ENCODE assay signal across 8 mouse cellular contexts in genomic region chr3:27270160-27270962, GRCm38 (mm10). TPM values are rescaled to one million over a fixed set of nuclear protein-coding genes. Genes with fewer than 3 reads are reported as not detected.
DNase-seq lines count a peak whose midpoint lies in the region; ATAC-seq and TF ChIP-seq lines count a peak whose summit lies in the region.

No protein-coding gene starts in this region.

- H3K4me2 ChIP-seq in hindbrain, embryonic 16.5 days (ENCODE audit: low read length) = no peak overlapping the region
- no peak overlapping the region for H3K4me2 ChIP-seq in forebrain, postnatal 0 days (ENCODE audit: low read depth)

- H3K9ac ChIP-seq in hindbrain, embryonic 16.5 days (ENCODE audit: low read depth, low read length) = no peak overlapping the region
- peak overlapping the region; percentile 45 for H3K9ac ChIP-seq in heart, adult 2 months (ENCODE audit: low read depth, low read length)
- no peak overlapping the region for H3K9ac ChIP-seq in forebrain, postnatal 0 days

- peak; percentile 10 for DNase-seq in hindbrain, embryonic 10.5 days (ENCODE audit: low spot score)
- peak; percentile 62 for DNase-seq in ZHBTc4 (ENCODE audit: low read depth, low spot score)
- DNase-seq in heart, adult 2 months = peak; percentile 55 to 73
- peak; percentile 81 for DNase-seq in kidney, postnatal 10 days
- DNase-seq in forebrain, postnatal 0 days = no peak

- H3K4me3 ChIP-seq in hindbrain, embryonic 10.5 days = no peak overlapping the region
- no peak overlapping the region for H3K4me3 ChIP-seq in hindbrain, embryonic 16.5 days (ENCODE audit: low read length)
- H3K4me3 ChIP-seq in heart, adult 2 months = peak overlapping the region; percentile 22
- no peak overlapping the region for H3K4me3 ChIP-seq in forebrain, postnatal 0 days (ENCODE audit: low read depth, low read length)

- H3K27ac ChIP-seq in hindbrain, embryonic 10.5 days = peak overlapping the region; percentile 29; the same call in 1 of the 2 replicates
- H3K27ac ChIP-seq in hindbrain, embryonic 16.5 days (ENCODE audit: low read depth, low read length) = no peak overlapping the region
- H3K27ac ChIP-seq in heart, adult 2 months = peak overlapping the region; percentile 80
- H3K27ac ChIP-seq in forebrain, postnatal 0 days (ENCODE audit: low read depth, low read length) = no peak overlapping the region

- peaks cover 14% of the 10 kb centered on the region for H3K4me1 ChIP-seq in hindbrain, embryonic 10.5 days (replicated peaks)
- H3K4me1 ChIP-seq in hindbrain, embryonic 16.5 days (ENCODE audit: control insufficient read depth, insufficient read depth, low read depth, low read length) = no peaks in the 10 kb centered on the region
- H3K4me1 ChIP-seq in heart, adult 2 months (ENCODE audit: control insufficient read depth, insufficient read depth, low read length) = peaks cover 9% of the 10 kb centered on the region
- H3K4me1 ChIP-seq in forebrain, postnatal 0 days (ENCODE audit: insufficient read depth) = no peaks in the 10 kb centered on the region

- no peaks in the 10 kb centered on the region for H3K79me2 ChIP-seq in heart, adult 2 months (replicated peaks; ENCODE audit: control insufficient read depth, insufficient read depth, low read length)

- intact Hi-C loops in heart, adult 2 months (cut with DNase I) = loop anchor here (1.0 to 2.0 kb wide), 3 partner anchors 50 to 75 kb away; no protein-coding TSS in a partner anchor

- ATAC-seq in hindbrain, embryonic 16.5 days = no peak
- peak; percentile 86 for ATAC-seq in megakaryocyte-erythroid progenitor cell, adult 5-6 weeks (replicated peaks; ENCODE audit: low FRiP score, low TSS enrichment, poor library complexity, severe bottlenecking)
- no peak; the same call in 1 of the 2 replicates for ATAC-seq in forebrain, postnatal 0 days
- no peak for ATAC-seq in cerebellum, adult (ENCODE audit: insufficient number of reproducible peaks, low FRiP score, low TSS enrichment)

- TF ChIP-seq POLR2A in heart, adult 2 months (IDR thresholded peaks at IDR 0.05; ENCODE audit: insufficient read depth, low read depth, low read length) = peak; percentile 24; the same call in 1 of the 2 replicates

- peak; percentile 81; the same call in 1 of the 2 replicates for TF ChIP-seq EP300 in heart, adult 2 months (IDR thresholded peaks at IDR 0.05; ENCODE audit: insufficient read depth, low read depth, low read length)

- 42% methylated on average over 11 of the region's 11 CpGs for WGBS in hindbrain, embryonic 10.5 days
- 42% methylated on average over 11 of the region's 11 CpGs for WGBS in hindbrain, embryonic 16.5 days
- 27% methylated on average over 11 of the region's 11 CpGs for WGBS in heart, adult 2 months
- WGBS in forebrain, postnatal 0 days = 38% methylated on average over 11 of the region's 11 CpGs

- H3K27me3 ChIP-seq in hindbrain, embryonic 10.5 days (ENCODE audit: insufficient read depth, poor library complexity, severe bottlenecking) = no peaks in the 10 kb centered on the region
- no peaks in the 10 kb centered on the region for H3K27me3 ChIP-seq in hindbrain, embryonic 16.5 days (replicated peaks; ENCODE audit: control insufficient read depth, insufficient read depth, low read length)
- H3K27me3 ChIP-seq in heart, adult 2 months (ENCODE audit: control insufficient read depth, insufficient read depth, low read length) = no peaks in the 10 kb centered on the region
- no peaks in the 10 kb centered on the region for H3K27me3 ChIP-seq in forebrain, postnatal 0 days (ENCODE audit: insufficient read depth, low read length)

- no peaks in the 10 kb centered on the region for H3K9me3 ChIP-seq in hindbrain, embryonic 10.5 days
- H3K9me3 ChIP-seq in hindbrain, embryonic 16.5 days (ENCODE audit: control insufficient read depth, low read length) = no peaks in the 10 kb centered on the region
- no peaks in the 10 kb centered on the region for H3K9me3 ChIP-seq in forebrain, postnatal 0 days (ENCODE audit: low read length)

- no peaks in the 10 kb centered on the region for H3K36me3 ChIP-seq in hindbrain, embryonic 10.5 days
- no peaks in the 10 kb centered on the region for H3K36me3 ChIP-seq in hindbrain, embryonic 16.5 days (ENCODE audit: control insufficient read depth, insufficient read depth, low read length)
- no peaks in the 10 kb centered on the region for H3K36me3 ChIP-seq in heart, adult 2 months (ENCODE audit: control insufficient read depth, insufficient read depth, low read length)
- H3K36me3 ChIP-seq in forebrain, postnatal 0 days (ENCODE audit: insufficient read depth) = no peaks in the 10 kb centered on the region

- TF ChIP-seq CTCF in heart, adult 2 months (IDR thresholded peaks at IDR 0.05) = peak; percentile 83
- no peak for TF ChIP-seq CTCF in forebrain, postnatal 0 days (IDR thresholded peaks at IDR 0.05; ENCODE audit: low read depth)

RNA-seq across cellular contexts. Expression of gene Tnfsf10, which starts 46.5 kb away (rescaled TPM):
- polyA plus RNA-seq in hindbrain, embryonic 10.5 days (2016; fragmentation: Nextera tagmentation; extraction: Ambion mirVana) = 0.03 TPM in 1 of 2 replicates, not detected in the other
- 0.10 and 0.15 TPM in 2 replicates for polyA plus RNA-seq in hindbrain, embryonic 16.5 days (2015; fragmentation: Nextera tagmentation; extraction: Ambion mirVana)
- total RNA-seq in heart, adult 2 months (2021) = 10 to 100 TPM in 1 of 2 experiments, 1 to 10 TPM in 1; 6.3 to 10.4 TPM
- polyA plus RNA-seq in heart, adult 2 months (2012; rRNA removed) = 4.2 and 8.5 TPM in 2 replicates
- 3.8 and 12.4 TPM in 2 replicates for total RNA-seq in megakaryocyte-erythroid progenitor cell, adult 5-6 weeks (2014; fragmentation: Nextera tagmentation)
- 0.70 and 4.2 TPM in 2 replicates for total RNA-seq in megakaryocyte-erythroid progenitor cell, adult 5-6 weeks (2017)
- total RNA-seq in forebrain, postnatal 0 days (2014; rRNA removed) = 0.69 and 0.76 TPM in 2 replicates
- 0.19 and 0.38 TPM in 2 replicates for polyA plus RNA-seq in forebrain, postnatal 0 days (2015; fragmentation: Nextera tagmentation; extraction: Ambion mirVana)

Comparison
In these comparisons a context has a peak if more than half of its experiments do, and no peak if none do; other contexts are left out.
1. H3K27ac ChIP-seq: peak in hindbrain, embryonic 10.5 days (single experiment) and heart, adult 2 months (single experiment); none in hindbrain, embryonic 16.5 days (single experiment) and forebrain, postnatal 0 days (single experiment).